Mouse (Mus musculus): Measurements from ENCODE around the gene Aff3.

Aff3 gene

GRCm38 (mm10) chr1:38664777-38665176, at the start of gene Aff3:
TSS of gene Aff3 (minus strand) at chr1:38664955.
- DNase-seq (ENCODE audit: low spot score) = no peak

DNA sequence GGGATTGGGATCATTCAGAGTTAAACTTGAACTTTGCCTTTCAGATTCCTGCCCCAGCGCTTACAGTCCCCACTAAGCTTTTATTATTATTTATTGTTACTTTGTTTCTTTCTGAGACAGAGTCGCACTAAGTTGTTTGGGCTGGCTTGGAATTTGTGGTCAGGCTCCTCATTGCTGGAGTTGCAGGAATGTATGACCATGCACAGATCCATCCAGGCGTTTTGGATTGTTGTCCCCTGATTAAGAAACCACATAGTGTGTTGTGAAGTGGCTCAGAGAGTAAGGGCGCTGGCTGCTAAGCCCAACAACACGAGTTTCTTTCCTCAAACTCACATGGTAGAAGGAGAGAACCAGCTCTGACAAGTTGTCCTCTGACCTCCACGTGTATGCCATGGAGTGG, 35.9 kb upstream of the Aff3 start:
- DNase-seq (ENCODE audit: low spot score) = no peak

DNA sequence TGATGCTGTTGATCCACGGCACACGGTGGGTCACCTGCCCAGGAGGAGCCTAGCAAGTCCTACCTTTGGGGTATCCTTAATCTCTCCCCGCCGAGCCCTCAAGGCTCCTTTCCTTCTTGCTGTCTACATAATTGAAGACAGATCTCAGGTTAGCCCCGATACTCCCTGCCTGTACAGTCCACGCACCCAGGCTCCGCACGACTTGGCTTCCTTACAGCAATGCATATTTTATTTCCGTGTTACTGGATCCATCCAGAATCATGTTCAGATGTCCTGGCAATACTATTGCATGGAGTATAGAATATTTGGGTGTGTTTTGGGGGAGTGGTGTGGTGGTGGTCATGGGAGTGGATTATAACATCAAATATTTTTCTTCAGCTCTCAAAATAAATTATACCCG, 34.5 kb upstream of the Aff3 start:
- no peak for DNase-seq (ENCODE audit: low spot score)

GRCm38 (mm10) chr1:38695812-38696681, 31.3 kb upstream of the Aff3 start:
- DNase-seq (ENCODE audit: low spot score) = no peak

GRCm38 (mm10) chr1:38695089-38695811, 30.5 kb upstream of the Aff3 start:
- no peak for DNase-seq (ENCODE audit: low spot score)

DNA sequence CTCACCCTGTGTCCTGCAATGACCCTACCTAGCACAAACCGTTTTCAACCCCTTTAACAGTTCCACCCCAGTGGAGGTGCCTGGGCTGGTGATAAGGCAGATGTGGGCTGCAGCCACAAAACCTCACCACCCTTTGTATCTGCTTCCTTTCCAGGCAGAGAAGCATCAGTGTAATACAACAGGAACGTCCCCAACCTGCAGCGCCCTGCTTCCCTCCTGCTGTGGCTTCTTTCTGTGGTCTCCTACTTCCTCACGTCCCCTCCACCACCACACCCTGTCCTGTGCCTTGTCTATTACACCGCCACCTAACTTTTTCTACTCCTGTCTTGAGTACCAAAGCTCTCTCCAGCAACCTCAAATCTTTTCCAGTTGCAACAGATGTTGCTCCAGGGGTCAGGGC, 29.4 kb upstream of the Aff3 start:
- DNase-seq (ENCODE audit: low spot score) = no peak

GRCm38 (mm10) chr1:38690471-38690870, 25.7 kb upstream of the Aff3 start:
- DNase-seq (ENCODE audit: low spot score) = no peak

GRCm38 (mm10) chr1:38688216-38688615, 23.5 kb upstream of the Aff3 start:
- no peak for DNase-seq (ENCODE audit: low spot score)

DNA sequence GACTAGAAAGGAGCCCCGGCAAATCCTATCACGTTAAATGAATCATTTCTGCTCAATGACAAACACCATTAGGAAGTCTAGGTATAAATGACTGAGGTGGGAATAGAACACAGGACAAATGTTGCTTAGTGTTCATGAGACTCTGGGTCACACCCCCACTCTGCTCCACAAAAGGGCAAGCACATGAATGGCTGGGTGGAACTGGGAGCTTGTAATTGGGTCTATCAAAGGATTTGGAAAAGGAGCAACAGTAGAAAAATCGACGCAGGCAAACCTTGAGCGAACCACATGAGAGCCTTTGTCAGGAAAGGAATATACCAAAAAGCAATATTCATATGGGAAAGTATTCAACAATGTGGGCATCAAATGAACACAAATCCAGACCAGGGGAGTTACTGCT, 21.0 kb upstream of the Aff3 start:
- DNase-seq (ENCODE audit: low spot score) = no peak

DNA sequence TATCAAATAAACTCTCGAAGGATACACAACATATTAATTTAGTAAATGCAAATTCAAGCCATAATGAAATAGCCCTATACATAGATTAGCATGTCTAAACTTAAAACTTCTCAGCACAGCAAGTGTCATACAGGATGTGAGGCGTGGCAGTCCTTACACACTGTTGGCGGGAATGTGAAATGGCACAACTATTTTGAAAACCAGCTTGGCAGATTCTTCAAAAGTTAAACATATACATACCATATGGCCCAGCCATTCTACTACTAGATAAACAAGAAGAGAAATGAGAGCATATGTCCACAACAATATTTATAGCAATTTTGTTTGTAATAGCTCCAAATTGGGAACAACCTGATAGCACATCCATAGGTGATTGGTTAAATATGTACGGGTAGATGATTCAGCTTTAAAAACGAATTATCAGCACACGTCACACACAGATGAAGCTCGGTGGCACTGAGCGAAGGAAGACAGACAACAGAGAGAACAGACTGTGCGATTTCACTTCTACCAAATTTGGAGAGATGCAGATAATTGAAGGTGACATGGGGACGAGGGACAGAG, 18.5 kb upstream of the Aff3 start:
- no peak for DNase-seq (ENCODE audit: low spot score)

DNA sequence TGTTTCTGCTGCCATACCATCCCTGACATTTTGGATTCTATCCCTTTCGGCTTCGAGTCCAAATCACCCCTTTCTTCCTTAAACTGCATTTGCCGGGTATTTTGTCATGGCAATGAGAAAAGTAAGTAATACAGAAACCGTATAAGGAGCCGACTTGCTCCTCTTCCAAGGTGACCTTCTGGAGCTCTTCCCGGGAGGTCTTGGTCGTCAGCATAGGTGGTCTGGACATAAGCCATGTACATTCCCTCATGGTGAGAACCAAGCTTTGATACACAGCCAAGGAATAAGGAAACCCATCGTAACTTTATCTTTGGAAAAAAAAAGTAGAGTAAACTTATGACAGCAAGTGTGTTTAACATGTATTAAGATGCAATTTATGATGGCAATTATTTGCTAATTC, 15.1 kb upstream of the Aff3 start:
- DNase-seq (ENCODE audit: low spot score) = no peak

GRCm38 (mm10) chr1:38671756-38672155, 7.0 kb upstream of the Aff3 start:
- no peak for DNase-seq (ENCODE audit: low spot score)

DNA sequence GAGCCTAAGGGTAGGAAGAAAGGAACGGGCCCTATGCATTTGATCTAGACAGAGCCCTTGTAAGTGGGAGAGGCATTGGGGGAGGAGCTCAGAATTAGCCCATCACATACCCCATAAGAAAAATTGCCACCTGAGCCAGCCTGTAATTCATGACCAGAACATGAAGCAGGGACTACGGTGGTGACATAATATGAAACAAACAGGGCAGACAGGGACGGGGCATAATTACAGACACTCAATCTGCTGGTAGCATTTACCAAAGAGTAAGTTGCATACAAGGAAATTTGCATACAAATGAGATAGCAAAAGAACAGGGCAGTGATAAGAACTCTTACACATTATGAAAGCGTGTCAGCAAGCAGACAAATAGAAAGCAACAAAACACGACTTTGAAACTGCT, 6.3 kb upstream of the Aff3 start:
- DNase-seq (ENCODE audit: low spot score) = no peak

GRCm38 (mm10) chr1:38668327-38668726, 3.6 kb upstream of the Aff3 start:
- DNase-seq (ENCODE audit: low spot score) = no peak

- DNase-seq (ENCODE audit: low spot score) = no peak
Observed at GRCm38 (mm10) chr1:38667892-38668291, 3.1 kb upstream of the Aff3 start.

DNA sequence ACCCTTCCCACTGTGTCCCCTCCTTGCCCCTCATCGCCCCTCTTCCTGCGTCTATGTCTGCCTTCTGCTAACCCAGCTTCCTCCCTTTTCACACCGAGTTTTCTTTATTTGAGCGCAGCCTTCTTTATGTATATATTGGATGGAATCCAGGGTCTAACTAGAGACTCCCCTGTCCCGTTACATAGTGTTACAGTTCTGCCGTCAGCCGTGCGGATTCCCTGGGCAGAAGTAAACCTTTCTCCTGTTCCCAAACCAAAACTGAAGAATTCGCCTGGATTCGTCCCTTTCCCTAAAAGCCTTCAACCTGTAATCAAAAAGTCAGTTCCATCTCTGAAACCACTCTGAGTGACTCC, 2.0 kb upstream of the Aff3 start:
- no peak for DNase-seq (ENCODE audit: low spot score)

GRCm38 (mm10) chr1:38666111-38666765, 1.5 kb upstream of the Aff3 start:
- DNase-seq (ENCODE audit: low spot score) = no peak

DNA sequence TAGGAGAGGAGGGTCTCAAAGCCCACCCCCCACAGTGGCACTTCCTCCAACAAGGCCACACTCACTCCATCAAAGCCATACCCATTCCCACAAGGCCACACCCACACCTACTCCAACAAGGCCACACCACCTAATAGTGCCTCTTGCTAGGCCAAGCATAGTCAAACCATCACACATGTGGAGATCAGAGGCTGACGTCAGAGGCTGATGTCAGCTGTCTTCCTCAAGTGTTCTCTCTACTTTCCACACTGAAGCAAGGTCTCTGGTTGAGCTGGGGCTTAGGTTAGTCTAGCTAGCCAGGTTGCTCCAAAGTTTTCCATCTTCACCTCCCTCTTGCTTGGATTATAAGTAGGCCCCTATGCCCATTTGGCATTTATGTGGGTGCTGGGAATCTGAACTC, 856 bp upstream of the Aff3 start:
- no peak for DNase-seq (ENCODE audit: low spot score)

DNA sequence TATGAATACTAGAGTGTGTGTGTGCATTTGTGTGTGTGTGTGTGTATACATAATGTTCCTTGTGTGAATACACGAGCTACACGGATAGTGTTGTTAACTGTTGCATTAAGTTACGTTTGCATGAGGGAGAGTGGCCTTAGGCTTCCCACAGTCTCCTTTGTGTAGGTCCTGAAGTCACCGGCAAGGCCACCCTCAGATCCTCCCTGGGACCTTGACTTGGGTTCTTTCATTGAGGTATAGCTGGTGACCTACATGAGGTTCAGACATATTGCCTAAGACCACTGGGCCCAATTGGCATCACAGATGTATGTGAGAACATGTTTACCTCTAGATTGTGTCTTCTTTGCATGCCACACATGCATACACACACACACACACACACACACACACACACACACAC, 494 bp downstream of the Aff3 start:
- DNase-seq (ENCODE audit: low spot score) = no peak

- DNase-seq (ENCODE audit: low spot score) = no peak
Observed at GRCm38 (mm10) chr1:38662616-38663193, 2.0 kb downstream of the Aff3 start.

DNA sequence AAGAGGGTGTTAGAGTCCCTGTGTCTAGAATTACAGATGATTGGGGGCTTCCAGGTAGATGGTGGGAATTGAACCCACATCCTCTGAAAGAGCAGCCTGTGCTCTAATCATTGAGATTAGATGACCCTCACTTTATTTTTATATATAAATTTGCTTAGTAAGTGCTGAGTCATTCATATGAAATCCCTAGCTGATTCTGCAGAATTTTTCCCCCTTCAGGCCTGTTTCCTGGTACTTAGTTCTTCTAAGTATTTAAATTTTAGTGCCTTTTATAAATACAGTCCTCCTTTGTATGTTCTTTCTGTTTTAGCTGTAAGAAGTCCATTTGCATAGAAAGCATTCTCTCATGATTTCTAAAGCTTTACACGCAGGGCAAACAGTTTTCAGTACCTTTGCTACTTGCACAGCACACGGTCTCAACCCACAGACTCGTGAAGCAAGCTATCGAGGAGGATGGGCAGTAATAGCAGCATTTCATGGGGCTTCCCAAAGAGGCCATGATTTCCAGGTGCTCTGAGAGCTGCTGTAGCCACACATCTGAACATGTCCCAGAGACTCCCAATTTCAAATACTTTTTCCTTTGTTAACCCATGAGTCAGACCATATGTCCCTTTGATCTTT, 5.7 kb downstream of the Aff3 start:
- DNase-seq (ENCODE audit: low spot score) = no peak

DNA sequence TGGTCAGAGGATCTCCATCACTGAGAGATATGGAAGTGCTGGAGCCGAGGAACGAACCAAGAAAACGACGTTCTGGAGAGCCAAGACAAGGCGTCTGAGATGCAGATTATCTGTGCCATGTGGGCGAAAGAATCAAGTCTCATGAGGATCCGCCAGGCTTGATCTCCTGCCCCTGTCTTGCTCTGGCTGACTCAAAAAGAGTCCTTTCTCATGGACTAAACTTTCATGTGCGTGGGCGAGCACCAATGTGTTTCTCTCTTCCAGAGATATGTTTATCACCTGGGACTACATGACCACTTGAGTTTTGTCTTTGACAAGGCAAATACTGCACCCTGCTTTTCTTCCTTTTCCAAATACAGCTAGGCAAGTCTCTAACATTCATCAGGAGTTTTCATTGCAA, 6.4 kb downstream of the Aff3 start:
- no peak for DNase-seq (ENCODE audit: low spot score)

Measured in ovary, postnatal 10 days (tissue).